Mouse (Mus musculus) lung, postnatal 0 days (tissue): ENCODE data around the gene Sorcs1. TPM values are rescaled to one million over a fixed set of nuclear protein-coding genes. Genes with fewer than 3 reads are reported as not detected.
A peak's percentile ranks its signal among the peaks of the same experiment; 100 is the strongest.

Experiments used
- ATAC-seq: fragments of 200-750 bp; cut with Nextera tagmentation; 2 replicates; pipeline ENCODE4 v1.8.0; 2017; ENCODE audit warnings: moderate library complexity
- DNase-seq: peaks from one replicate; pipeline ENCODE4 v3.0.0-alpha.2; 2016; ENCODE audit warnings: low spot score
- H3K27ac ChIP-seq: fragments of 300-500 bp; sonication (generic); 2 replicates; pipeline ENCODE4 v1.5.1; 2014; ENCODE audit warnings: antibody characterized with exemption, mild to moderate bottlenecking, low read length, mixed read lengths
- H3K27me3 ChIP-seq: fragments of 300-500 bp; sonication (generic); replicated peaks from 2 replicates; pipeline ENCODE4 v1.6.1; 2014; ENCODE audit warnings: low read length, mixed read lengths; ENCODE audit not compliant: insufficient read depth
- H3K36me3 ChIP-seq: fragments of 300-500 bp; sonication (generic); 2 replicates; pipeline ENCODE4 v1.6.1; 2014; ENCODE audit warnings: low read length, mixed read lengths; ENCODE audit not compliant: insufficient read depth
- H3K4me1 ChIP-seq: fragments of 300-500 bp; sonication (generic); 2 replicates; pipeline ENCODE4 v1.6.1; 2014; ENCODE audit warnings: antibody characterized with exemption, low read depth, low read length, mixed read lengths; ENCODE audit not compliant: insufficient read depth
- H3K4me2 ChIP-seq: fragments of 300-500 bp; sonication (generic); replicated peaks from 2 replicates; pipeline ENCODE4 v1.6.1; 2014; ENCODE audit warnings: low read depth, mild to moderate bottlenecking, low read length, moderate library complexity, mixed read lengths
- H3K4me3 ChIP-seq: fragments of 300-500 bp; sonication (generic); 2 replicates; pipeline ENCODE4 v1.5.1; 2014; ENCODE audit warnings: low read depth, low read length
- H3K9ac ChIP-seq: fragments of 300-500 bp; sonication (generic); replicated peaks from 2 replicates; pipeline ENCODE4 v1.6.1; 2014; ENCODE audit warnings: low read depth, mild to moderate bottlenecking
- H3K9me3 ChIP-seq: fragments of 300-500 bp; sonication (generic); 2 replicates; pipeline ENCODE4 v1.6.1; 2016; ENCODE audit warnings: low read length, mixed read lengths
- CTCF ChIP-seq: IDR thresholded peaks from 2 replicates; pipeline ENCODE4 v1.5.1; 2016; ENCODE audit warnings: antibody characterized with exemption, mild to moderate bottlenecking
- EP300 ChIP-seq: IDR thresholded peaks from 2 replicates; pipeline ENCODE4 v1.6.1; 2016; ENCODE audit warnings: antibody characterized with exemption, mild to moderate bottlenecking, control low read depth
- WGBS: fragments of 180-500 bp; shearing (Covaris S2); extraction: QIAGEN DNeasy Blood & Tissue Kit; methylation state at CpG from one replicate; pipeline ENCODE4 v1.1.7; 2014; 5-methylcytosine and 5-hydroxymethylcytosine counted together
- polyA plus RNA-seq: library from polyadenylated mRNA; unstranded; fragments of >200 nt; fragmentation: Nextera tagmentation; extraction: Ambion mirVana; gene quantifications from 2 replicates; pipeline ENCODE4 v1.2.1, GENCODE M21; 2015

The Sorcs1 gene
- polyA plus RNA-seq, 1 experiment from 2014 or later, result 0.73 TPM

GRCm38 (mm10) chr19:50638176-50638575 lies 40.3 kb downstream of the Sorcs1 start:
- Histone ChIP-seq H3K4me2 (no peak overlapping the region), H3K27ac (no peak overlapping the region), H3K9ac (no peak overlapping the region), H3K27me3 (no peaks in the 10 kb centered on the region), H3K36me3 (no peaks in the 10 kb centered on the region), H3K4me1 (no peaks in the 10 kb centered on the region), H3K4me3 (no peak overlapping the region), H3K9me3 (no peaks in the 10 kb centered on the region)
- ATAC-seq, result no peak
- WGBS, result 67% methylated on average over 6 of the region's 6 CpGs
- TF ChIP-seq CTCF, result no peak
- no peak for TF ChIP-seq EP300
- no peak for DNase-seq

- WGBS, result 27% methylated on average over 9 of the region's 9 CpGs
- TF ChIP-seq CTCF, result no peak
- TF ChIP-seq EP300, result no peak
- Histone ChIP-seq H3K27ac (no peak overlapping the region), H3K4me1 (no peaks in the 10 kb centered on the region), H3K4me2 (no peak overlapping the region), H3K36me3 (no peaks in the 10 kb centered on the region), H3K4me3 (no peak overlapping the region), H3K9ac (no peak overlapping the region), H3K9me3 (no peaks in the 10 kb centered on the region), H3K27me3 (no peaks in the 10 kb centered on the region)
- DNase-seq (no peak), ATAC-seq (no peak)
These were observed 64.4 kb downstream of the Sorcs1 start for GRCm38 (mm10) chr19:50614013-50614412.

GRCm38 (mm10) chr19:50611619-50612018 lies 66.8 kb downstream of the Sorcs1 start:
- H3K36me3 ChIP-seq, result no peaks in the 10 kb centered on the region
- no peak overlapping the region for H3K27ac ChIP-seq
- H3K4me2 ChIP-seq, result no peak overlapping the region
- no peak overlapping the region for H3K4me3 ChIP-seq
- no peak overlapping the region for H3K9ac ChIP-seq
- no peak for ATAC-seq
- H3K27me3 ChIP-seq, result no peaks in the 10 kb centered on the region
- no peak for DNase-seq
- H3K4me1 ChIP-seq, result no peaks in the 10 kb centered on the region
- no peak for TF ChIP-seq EP300
- no peak for TF ChIP-seq CTCF
- no peaks in the 10 kb centered on the region for H3K9me3 ChIP-seq
- 31% methylated on average over 3 of the region's 3 CpGs for WGBS

- Histone ChIP-seq H3K4me3 (no peak overlapping the region), H3K36me3 (no peaks in the 10 kb centered on the region), H3K9ac (no peak overlapping the region), H3K9me3 (no peaks in the 10 kb centered on the region), H3K4me2 (no peak overlapping the region), H3K27ac (no peak overlapping the region), H3K4me1 (no peaks in the 10 kb centered on the region), H3K27me3 (no peaks in the 10 kb centered on the region)
- DNase-seq, result peak; percentile 7
- ATAC-seq, result no peak
- 11% methylated on average over 4 of the region's 4 CpGs for WGBS
- TF ChIP-seq CTCF (no peak), EP300 (no peak)
These were observed 74.6 kb downstream of the Sorcs1 start for GRCm38 (mm10) chr19:50603882-50604281.

GRCm38 (mm10) chr19:50603380-50603779 lies 75.1 kb downstream of the Sorcs1 start:
- Histone ChIP-seq H3K4me3 (no peak overlapping the region), H3K4me1 (no peaks in the 10 kb centered on the region), H3K4me2 (no peak overlapping the region), H3K36me3 (no peaks in the 10 kb centered on the region), H3K9ac (no peak overlapping the region), H3K27ac (no peak overlapping the region), H3K9me3 (no peaks in the 10 kb centered on the region), H3K27me3 (no peaks in the 10 kb centered on the region)
- DNase-seq, result no peak
- ATAC-seq, result no peak
- 51% methylated on average over 5 of the region's 5 CpGs for WGBS
- TF ChIP-seq EP300 (no peak), CTCF (no peak)

GRCm38 (mm10) chr19:50597300-50597699 lies 81.1 kb downstream of the Sorcs1 start:
- no peaks in the 10 kb centered on the region for H3K9me3 ChIP-seq
- TF ChIP-seq EP300 (no peak), CTCF (no peak)
- no peak overlapping the region for H3K9ac ChIP-seq
- WGBS, result 73% methylated on average over 4 of the region's 4 CpGs
- ATAC-seq (no peak), DNase-seq (no peak)
- H3K36me3 ChIP-seq, result no peaks in the 10 kb centered on the region
- H3K27ac ChIP-seq, result no peak overlapping the region
- H3K4me2 ChIP-seq, result no peak overlapping the region
- H3K27me3 ChIP-seq, result no peaks in the 10 kb centered on the region
- H3K4me1 ChIP-seq, result no peaks in the 10 kb centered on the region
- H3K4me3 ChIP-seq, result no peak overlapping the region

GRCm38 (mm10) chr19:50586182-50586581 lies 92.3 kb downstream of the Sorcs1 start:
- H3K9me3 ChIP-seq, result no peaks in the 10 kb centered on the region
- H3K4me3 ChIP-seq, result no peak overlapping the region
- TF ChIP-seq CTCF (no peak), EP300 (no peak)
- H3K9ac ChIP-seq, result no peak overlapping the region
- ATAC-seq (no peak), DNase-seq (no peak)
- H3K27ac ChIP-seq, result no peak overlapping the region
- no peak overlapping the region for H3K4me2 ChIP-seq
- 88% methylated on average over 5 of the region's 5 CpGs for WGBS
- H3K36me3 ChIP-seq, result no peaks in the 10 kb centered on the region
- no peaks in the 10 kb centered on the region for H3K27me3 ChIP-seq
- H3K4me1 ChIP-seq, result no peaks in the 10 kb centered on the region
